Mouse (Mus musculus): ENCODE data around the gene Ostn. TPM values are rescaled to one million over a fixed set of nuclear protein-coding genes. Genes with fewer than 3 reads are reported as not detected.
"Not testable (repeated sequence)": the region's sequence is repeated elsewhere in the genome, so short reads cannot be mapped to it uniquely, and the experiment has no call there.

Gene Ostn
- 0.13 TPM in 1 of 2 replicates, not detected in the other for polyA plus RNA-seq (2015; fragmentation: Nextera tagmentation; extraction: Ambion mirVana)

GRCm38 (mm10) chr16:27307189-27307588 lies at the start of gene Ostn:
Gene Ostn, plus strand, starts transcription at chr16:27307489.
- H3K9ac ChIP-seq; H3K4me3 ChIP-seq (replicated peaks); ATAC-seq; H3K4me1 ChIP-seq (replicated peaks); H3K27ac ChIP-seq; H3K9me3 ChIP-seq; H3K36me3 ChIP-seq; H3K27me3 ChIP-seq (replicated peaks); H3K4me2 ChIP-seq (replicated peaks): not testable (repeated sequence)
- WGBS = 69% methylated on average over 4 of the region's 4 CpGs

- H3K36me3 ChIP-seq = no peaks in the 10 kb centered on the region
- no peak overlapping the region for H3K4me3 ChIP-seq (replicated peaks)
- ATAC-seq = no peak
- H3K27me3 ChIP-seq (replicated peaks) = no peaks in the 10 kb centered on the region
- H3K4me2 ChIP-seq (replicated peaks) = no peak overlapping the region
- WGBS = 74% methylated on average over 4 of the region's 4 CpGs
- no peaks in the 10 kb centered on the region for H3K4me1 ChIP-seq (replicated peaks)
- no peak overlapping the region for H3K27ac ChIP-seq
- no peak overlapping the region for H3K9ac ChIP-seq
- no peaks in the 10 kb centered on the region for H3K9me3 ChIP-seq
These were observed 38.5 kb upstream of the Ostn start for GRCm38 (mm10) chr16:27268748-27269147.

GRCm38 (mm10) chr16:27287410-27287809 lies 19.9 kb upstream of the Ostn start:
- Histone ChIP-seq H3K36me3 (no peaks in the 10 kb centered on the region), H3K4me1 (replicated peaks) (no peaks in the 10 kb centered on the region), H3K4me3 (replicated peaks) (no peak overlapping the region), H3K4me2 (replicated peaks) (no peak overlapping the region), H3K9me3 (no peaks in the 10 kb centered on the region), H3K9ac (no peak overlapping the region), H3K27ac (no peak overlapping the region), H3K27me3 (replicated peaks) (no peaks in the 10 kb centered on the region)
- no peak for ATAC-seq
- WGBS = 90% methylated on average over 3 of the region's 3 CpGs

GRCm38 (mm10) chr16:27296508-27296907 lies 10.8 kb upstream of the Ostn start:
- WGBS = 90% methylated on average over 3 of the region's 3 CpGs
- ATAC-seq = no peak

GRCm38 (mm10) chr16:27296929-27297328 lies 10.4 kb upstream of the Ostn start:
- Histone ChIP-seq H3K4me2 (replicated peaks) (no peak overlapping the region), H3K4me1 (replicated peaks) (no peaks in the 10 kb centered on the region), H3K9me3 (no peaks in the 10 kb centered on the region), H3K27me3 (replicated peaks) (no peaks in the 10 kb centered on the region), H3K4me3 (replicated peaks) (no peak overlapping the region), H3K36me3 (no peaks in the 10 kb centered on the region), H3K27ac (no peak overlapping the region), H3K9ac (no peak overlapping the region)
- WGBS = 79% methylated on average over 2 of the region's 2 CpGs
- ATAC-seq = no peak

More at GRCm38 (mm10) chr16:27296508-27296907, 10.8 kb upstream of the Ostn start:
- Histone ChIP-seq H3K4me3 (replicated peaks) (no peak overlapping the region), H3K27me3 (replicated peaks) (no peaks in the 10 kb centered on the region), H3K4me2 (replicated peaks) (no peak overlapping the region), H3K9ac (no peak overlapping the region), H3K4me1 (replicated peaks) (no peaks in the 10 kb centered on the region), H3K27ac (no peak overlapping the region), H3K9me3 (no peaks in the 10 kb centered on the region), H3K36me3 (no peaks in the 10 kb centered on the region)

GRCm38 (mm10) chr16:27319099-27319498 lies 11.8 kb downstream of the Ostn start:
- Histone ChIP-seq H3K27me3 (replicated peaks) (no peaks in the 10 kb centered on the region), H3K4me3 (replicated peaks) (no peak overlapping the region), H3K9me3 (no peaks in the 10 kb centered on the region), H3K4me1 (replicated peaks) (no peaks in the 10 kb centered on the region), H3K36me3 (no peaks in the 10 kb centered on the region), H3K9ac (no peak overlapping the region), H3K27ac (no peak overlapping the region), H3K4me2 (replicated peaks) (no peak overlapping the region)
- 76% methylated on average over 1 of the region's 1 CpGs for WGBS
- no peak for ATAC-seq

GRCm38 (mm10) chr16:27322047-27322446 lies 14.8 kb downstream of the Ostn start:
- Histone ChIP-seq H3K9me3 (no peaks in the 10 kb centered on the region), H3K4me1 (replicated peaks) (no peaks in the 10 kb centered on the region), H3K4me2 (replicated peaks) (no peak overlapping the region), H3K27me3 (replicated peaks) (no peaks in the 10 kb centered on the region), H3K27ac (no peak overlapping the region), H3K36me3 (no peaks in the 10 kb centered on the region), H3K9ac (no peak overlapping the region), H3K4me3 (replicated peaks) (no peak overlapping the region)
- ATAC-seq = no peak

- 94% methylated on average over 2 of the region's 2 CpGs for WGBS
- no peak for ATAC-seq
These were observed 19.2 kb downstream of the Ostn start for GRCm38 (mm10) chr16:27326463-27326862.

GRCm38 (mm10) chr16:27347521-27347920 lies 40.2 kb downstream of the Ostn start:
- ATAC-seq = no peak
- H3K9ac ChIP-seq = no peak overlapping the region
- H3K4me1 ChIP-seq (replicated peaks) = no peaks in the 10 kb centered on the region
- no peak overlapping the region for H3K4me3 ChIP-seq (replicated peaks)
- 63% methylated on average over 3 of the region's 3 CpGs for WGBS
- H3K9me3 ChIP-seq = no peaks in the 10 kb centered on the region
- no peak overlapping the region for H3K4me2 ChIP-seq (replicated peaks)
- no peaks in the 10 kb centered on the region for H3K36me3 ChIP-seq
- H3K27ac ChIP-seq = no peak overlapping the region
- no peaks in the 10 kb centered on the region for H3K27me3 ChIP-seq (replicated peaks)

More at GRCm38 (mm10) chr16:27326463-27326862, 19.2 kb downstream of the Ostn start:
- H3K9me3 ChIP-seq = no peaks in the 10 kb centered on the region
- H3K4me1 ChIP-seq (replicated peaks) = no peaks in the 10 kb centered on the region
- no peak overlapping the region for H3K4me2 ChIP-seq (replicated peaks)
- H3K36me3 ChIP-seq = no peaks in the 10 kb centered on the region
- no peak overlapping the region for H3K9ac ChIP-seq
- H3K27me3 ChIP-seq (replicated peaks) = no peaks in the 10 kb centered on the region
- no peak overlapping the region for H3K27ac ChIP-seq
- H3K4me3 ChIP-seq (replicated peaks) = no peak overlapping the region

GRCm38 (mm10) chr16:27348359-27348758 lies 41.1 kb downstream of the Ostn start:
- Histone ChIP-seq H3K4me3 (replicated peaks) (no peak overlapping the region), H3K4me2 (replicated peaks) (no peak overlapping the region), H3K27ac (no peak overlapping the region), H3K27me3 (replicated peaks) (no peaks in the 10 kb centered on the region), H3K4me1 (replicated peaks) (no peaks in the 10 kb centered on the region), H3K9me3 (no peaks in the 10 kb centered on the region), H3K9ac (no peak overlapping the region), H3K36me3 (no peaks in the 10 kb centered on the region)
- no peak for ATAC-seq
- WGBS = 56% methylated on average over 1 of the region's 1 CpGs

- Histone ChIP-seq H3K27ac (no peak overlapping the region), H3K4me2 (replicated peaks) (no peak overlapping the region), H3K4me1 (replicated peaks) (no peaks in the 10 kb centered on the region), H3K4me3 (replicated peaks) (no peak overlapping the region), H3K36me3 (no peaks in the 10 kb centered on the region), H3K9ac (no peak overlapping the region), H3K27me3 (replicated peaks) (no peaks in the 10 kb centered on the region), H3K9me3 (no peaks in the 10 kb centered on the region)
- no peak for ATAC-seq
- WGBS = 92% methylated on average over 2 of the region's 2 CpGs
These were observed 41.9 kb downstream of the Ostn start for GRCm38 (mm10) chr16:27349235-27349634.

- Histone ChIP-seq H3K27me3 (replicated peaks) (no peaks in the 10 kb centered on the region), H3K27ac (no peak overlapping the region), H3K9ac (no peak overlapping the region), H3K4me3 (replicated peaks) (no peak overlapping the region), H3K4me1 (replicated peaks) (no peaks in the 10 kb centered on the region), H3K9me3 (no peaks in the 10 kb centered on the region), H3K36me3 (no peaks in the 10 kb centered on the region), H3K4me2 (replicated peaks) (no peak overlapping the region)
- ATAC-seq = no peak
- 84% methylated on average over 7 of the region's 7 CpGs for WGBS
These were observed 42.7 kb downstream of the Ostn start for GRCm38 (mm10) chr16:27349878-27350532.

- ATAC-seq = no peak
- Histone ChIP-seq H3K9ac (no peak overlapping the region), H3K27ac (no peak overlapping the region), H3K4me2 (replicated peaks) (no peak overlapping the region), H3K4me1 (replicated peaks) (no peaks in the 10 kb centered on the region), H3K36me3 (no peaks in the 10 kb centered on the region), H3K4me3 (replicated peaks) (no peak overlapping the region), H3K9me3 (no peaks in the 10 kb centered on the region), H3K27me3 (replicated peaks) (no peaks in the 10 kb centered on the region)
- WGBS = 70% methylated on average over 2 of the region's 2 CpGs
These were observed 47.2 kb downstream of the Ostn start for GRCm38 (mm10) chr16:27354464-27354863.
